8 mouse cellular contexts compared by ENCODE assay signal in the genomic region with DNA sequence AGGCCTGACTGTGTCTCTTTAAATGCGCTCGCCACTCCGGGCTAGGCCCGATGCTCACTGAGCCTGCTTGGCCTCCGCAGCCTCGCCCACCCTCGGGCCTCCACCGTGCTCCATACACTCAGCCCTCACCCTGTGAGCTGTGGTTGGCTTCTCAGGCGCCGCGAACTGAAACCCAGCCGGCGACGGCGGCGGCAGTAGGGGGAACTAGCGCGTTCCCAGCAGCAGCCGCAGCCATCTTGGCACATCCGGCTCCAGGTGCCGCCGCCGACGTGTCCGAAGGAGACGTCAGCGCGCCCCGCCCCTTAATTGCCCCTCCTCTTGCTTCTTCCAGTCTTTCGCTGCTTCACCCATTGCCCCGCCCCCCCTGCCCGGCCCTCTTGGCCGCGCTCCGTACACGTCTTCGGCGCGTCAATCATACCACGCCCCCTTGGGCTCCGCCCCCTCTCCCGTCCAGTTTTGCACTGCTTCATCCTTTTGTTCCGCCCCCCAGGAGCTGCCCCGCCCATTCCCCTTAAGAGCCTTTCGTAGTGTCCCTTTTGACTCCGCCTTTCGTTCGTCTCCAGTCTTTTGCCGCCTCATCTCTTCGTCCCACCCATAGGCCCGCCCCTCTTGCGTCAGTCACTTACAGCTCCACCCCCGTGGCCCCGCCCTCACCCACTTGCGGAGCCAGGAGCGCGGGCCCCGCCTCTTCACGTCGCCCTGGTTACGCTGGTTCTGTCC. TPM values are rescaled to one million over a fixed set of nuclear protein-coding genes. Genes with fewer than 3 reads are reported as not detected.
DNase-seq lines count a peak whose midpoint lies in the region; ATAC-seq and TF ChIP-seq lines count a peak whose summit lies in the region.

A gene (minus strand): TSS at position 271 of the 720 bp plus-strand sequence.

- peak within 1 kb of the TSS; percentile 91 for H3K4me2 ChIP-seq in kidney, embryonic 14.5 days (replicated peaks; ENCODE audit: low read depth, low read length)
- H3K4me2 ChIP-seq in limb, embryonic 15.5 days = peak within 1 kb of the TSS; percentile 85

- peak; percentile 100 for DNase-seq in A20 (ENCODE audit: low read depth, low spot score)
- DNase-seq in heart, adult 9 months (ENCODE audit: low spot score in 2 of 2) = peak; percentile 98 to 100
- peak; percentile 97 to 99 for DNase-seq in monocyte, adult 2 months (ENCODE audit: low read depth in 1 of 2, low spot score in 2 of 2)
- peak; percentile 100 for DNase-seq in spleen, postnatal 36 days (ENCODE audit: low spot score in 2 of 2)

- no peak for TF ChIP-seq POLR2A in bone marrow macrophage, adult 2 months (IDR thresholded peaks at IDR 0.05; ENCODE audit: borderline replicate concordance, low read depth, low read length)
- peak; percentile 92 for TF ChIP-seq POLR2A in embryonic fibroblast, embryonic 13.5 days (IDR thresholded peaks at IDR 0.05; ENCODE audit: low read depth, low read length)

- no peaks in the 10 kb centered on the region for H3K27me3 ChIP-seq in kidney, embryonic 14.5 days (ENCODE audit: control insufficient read depth, insufficient read depth, low read length)
- no peaks in the 10 kb centered on the region for H3K27me3 ChIP-seq in limb, embryonic 15.5 days

- peaks cover 17% of the 10 kb centered on the region for H3K36me3 ChIP-seq in kidney, embryonic 14.5 days (ENCODE audit: control insufficient read depth, insufficient read depth, low read length)
- peaks cover 18% of the 10 kb centered on the region for H3K36me3 ChIP-seq in limb, embryonic 15.5 days

- ATAC-seq in kidney, embryonic 14.5 days (ENCODE audit: low FRiP score, low TSS enrichment) = peak; percentile 92
- ATAC-seq in limb, embryonic 15.5 days (ENCODE audit: insufficient number of reproducible peaks, low FRiP score, low TSS enrichment, low read depth) = peak; percentile 94

- H3K27ac ChIP-seq in bone marrow macrophage, adult 2 months (ENCODE audit: insufficient read depth, low read depth, low read length) = peak within 1 kb of the TSS; percentile 72
- H3K27ac ChIP-seq in embryonic fibroblast, embryonic 13.5 days (ENCODE audit: insufficient read depth, low read length) = peak within 1 kb of the TSS; percentile 94
- peak within 1 kb of the TSS; percentile 78 for H3K27ac ChIP-seq in kidney, embryonic 14.5 days (ENCODE audit: low read depth, low read length)
- H3K27ac ChIP-seq in limb, embryonic 15.5 days = peak within 1 kb of the TSS; percentile 92

- no peaks in the 10 kb centered on the region for H3K9me3 ChIP-seq in kidney, embryonic 14.5 days (ENCODE audit: control insufficient read depth, low read length)
- no peaks in the 10 kb centered on the region for H3K9me3 ChIP-seq in limb, embryonic 15.5 days

- no peak for TF ChIP-seq CTCF in bone marrow macrophage, adult 2 months (IDR thresholded peaks at IDR 0.05; ENCODE audit: low read depth, low read length)
- TF ChIP-seq CTCF in embryonic fibroblast, embryonic 13.5 days (IDR thresholded peaks at IDR 0.05; ENCODE audit: borderline replicate concordance, insufficient read depth, low read length) = no peak

- peak within 1 kb of the TSS; percentile 83 for H3K4me3 ChIP-seq in bone marrow macrophage, adult 2 months (ENCODE audit: insufficient read depth, low read length)
- peak within 1 kb of the TSS; percentile 94 for H3K4me3 ChIP-seq in embryonic fibroblast, embryonic 13.5 days (ENCODE audit: insufficient read depth, low read length)
- H3K4me3 ChIP-seq in kidney, embryonic 14.5 days (ENCODE audit: low read length) = peak within 1 kb of the TSS; percentile 83
- H3K4me3 ChIP-seq in limb, embryonic 15.5 days = peak within 1 kb of the TSS; percentile 75

- H3K9ac ChIP-seq in kidney, embryonic 14.5 days (ENCODE audit: low read depth, low read length) = peak within 1 kb of the TSS; percentile 86
- peak within 1 kb of the TSS; percentile 75 for H3K9ac ChIP-seq in limb, embryonic 15.5 days

- peaks cover 10% of the 10 kb centered on the region for H3K4me1 ChIP-seq in bone marrow macrophage, adult 2 months (ENCODE audit: control insufficient read depth, insufficient read depth, low read length)
- H3K4me1 ChIP-seq in embryonic fibroblast, embryonic 13.5 days (ENCODE audit: control insufficient read depth, insufficient read depth, low read length) = no peaks in the 10 kb centered on the region; the same call in 1 of the 2 replicates
- H3K4me1 ChIP-seq in kidney, embryonic 14.5 days (ENCODE audit: control insufficient read depth, insufficient read depth, low read length) = peaks cover 22% of the 10 kb centered on the region
- H3K4me1 ChIP-seq in limb, embryonic 15.5 days = peaks cover 36% of the 10 kb centered on the region

- WGBS in kidney, embryonic 14.5 days = under 1% methylated on average over 59 of the region's 61 CpGs
- under 1% methylated on average over 61 of the region's 61 CpGs for WGBS in limb, embryonic 15.5 days

RNA-seq across cellular contexts. Expression of the gene that starts here (rescaled TPM):
- polyA plus RNA-seq in bone marrow macrophage, adult 2 months (2012; ENCODE audit: insufficient read depth, insufficient read length, missing spikeins) = 26.4 and 41.7 TPM in 2 replicates
- 59.4 and 70.1 TPM in 2 replicates for polyA plus RNA-seq in embryonic fibroblast, embryonic 13.5 days (2011; ENCODE audit: insufficient read length, low read depth, missing spikeins)
- polyA plus RNA-seq in kidney, embryonic 14.5 days (2014; fragmentation: Nextera tagmentation; extraction: Ambion mirVana) = 18.9 and 43.9 TPM in 2 replicates
- polyA plus RNA-seq in limb, embryonic 15.5 days (2015; fragmentation: Nextera tagmentation; extraction: Ambion mirVana) = 26.2 and 30.5 TPM in 2 replicates

Comparison
In these comparisons a context has a peak if more than half of its experiments do, and no peak if none do; other contexts are left out.
1. Peak in every context shown above with its lines: DNase-seq, ATAC-seq, H3K4me3 ChIP-seq and H3K27ac ChIP-seq.